ENCODE assay signal across 15 mouse cellular contexts in the genomic region with DNA sequence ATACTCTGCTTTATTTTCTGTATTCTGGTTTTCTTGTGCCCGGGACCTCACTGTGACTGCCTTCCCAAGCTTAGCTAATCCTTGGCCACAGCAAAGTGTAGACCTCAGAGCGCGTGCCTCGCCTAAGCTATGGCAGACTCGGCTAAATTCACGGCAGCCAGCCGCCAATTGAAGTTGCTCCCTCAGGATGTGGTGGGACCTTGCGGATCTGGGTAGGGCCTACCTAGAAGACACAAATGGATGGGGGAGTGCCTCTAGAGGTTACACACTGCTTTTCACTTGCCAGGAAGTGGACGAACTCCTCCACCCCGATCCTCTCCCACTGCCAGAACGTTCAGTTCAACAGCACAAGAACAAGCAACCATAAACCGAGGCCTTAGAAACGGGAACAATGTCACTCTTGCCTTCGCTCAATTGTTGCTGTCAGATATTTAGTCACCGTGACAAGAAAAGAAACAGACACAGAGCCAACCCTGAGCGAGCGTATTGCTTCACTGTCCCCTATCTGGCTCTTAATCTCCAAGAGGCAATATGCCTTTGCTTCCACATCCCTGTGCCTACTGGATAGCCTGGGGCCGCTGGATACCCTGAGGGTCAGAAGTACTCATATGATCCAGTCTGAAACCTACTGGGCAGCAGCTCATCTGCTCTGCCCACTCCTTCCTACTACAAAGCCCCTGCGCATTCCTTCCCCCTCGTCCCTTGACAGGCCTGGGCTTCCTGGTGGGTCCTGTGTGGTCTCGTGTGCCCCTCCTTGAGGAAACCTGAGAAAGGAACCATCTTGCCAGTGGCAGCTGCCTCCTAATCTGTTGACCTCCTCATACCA.
A peak's percentile ranks its signal among the peaks of the same experiment; 100 is the strongest.
DNase-seq lines count a peak whose midpoint lies in the region; ATAC-seq and TF ChIP-seq lines count a peak whose summit lies in the region.
"Had no signal": no experiment of that assay in that cellular context is flagged by ENCODE, and none has a peak within 500 bp of the region (broad histone marks: within the 10 kb centered on the region; RNA-seq: fewer than 3 reads in every experiment).

No protein-coding gene starts in this region.

- H3K4me1 ChIP-seq in heart, adult 2 months (ENCODE audit: control insufficient read depth, insufficient read depth, low read length), result peaks cover 11% of the 10 kb centered on the region; the same call in 1 of the 2 replicates
- H3K4me1 ChIP-seq in E14TG2a.4 (replicated peaks; ENCODE audit: low read depth, low read length), result peaks cover 6% of the 10 kb centered on the region; the same call in 1 of the 2 replicates
- no peaks in the 10 kb centered on the region for H3K4me1 ChIP-seq in midbrain, embryonic 15.5 days
- H3K4me1 ChIP-seq: megakaryocyte, embryonic 14.5 days; neural tube, embryonic 13.5 days had no signal

- H3K4me3 ChIP-seq in heart, adult 2 months, result no peak overlapping the region
- H3K4me3 ChIP-seq in E14TG2a.4 (replicated peaks; ENCODE audit: low read length), result peak overlapping the region; percentile 32; the same call in 1 of the 2 replicates
- no peak overlapping the region for H3K4me3 ChIP-seq in midbrain, embryonic 15.5 days
- H3K4me3 ChIP-seq: forebrain, embryonic 10.5 days; megakaryocyte, embryonic 14.5 days; neural tube, embryonic 13.5 days had no signal

- TF ChIP-seq CTCF in heart, adult 2 months (IDR thresholded peaks at IDR 0.05), result no peak
- no peak for TF ChIP-seq CTCF in E14TG2a.4 (conservative IDR thresholded peaks at IDR 0.05; ENCODE audit: low read length)

- no peak overlapping the region for H3K9ac ChIP-seq in heart, adult 2 months (ENCODE audit: low read depth, low read length)
- H3K9ac ChIP-seq in midbrain, embryonic 15.5 days, result no peak overlapping the region
- H3K9ac ChIP-seq: liver, embryonic 14.5 days; neural tube, embryonic 13.5 days had no signal

- no peak overlapping the region for H3K4me2 ChIP-seq in midbrain, embryonic 15.5 days
- H3K4me2 ChIP-seq: neural tube, embryonic 13.5 days had no signal

- no peak for TF ChIP-seq POLR2A in heart, adult 2 months (IDR thresholded peaks at IDR 0.05; ENCODE audit: insufficient read depth, low read depth, low read length)

- DNase-seq in heart, adult 2 months, result peak in 1 of 2 experiments; percentile 42
- DNase-seq in heart, adult 8-10 months (ENCODE audit: low spot score), result no peak
- DNase-seq in layer of hippocampus, adult 8-10 months (ENCODE audit: low spot score in 2 of 2), result no peak
- DNase-seq in adrenal gland, postnatal 25 days, result no peak
- DNase-seq: cerebellum, postnatal 10 days; right cerebral cortex, postnatal 4 days had no signal

- 0 out of 2 replicates have a peak, but pooled peaks have one; percentile 27 for ATAC-seq in erythroblast, adult 5-6 weeks (replicated peaks; ENCODE audit: low FRiP score, poor library complexity, severe bottlenecking)
- ATAC-seq in megakaryocyte, adult 5-6 weeks (ENCODE audit: poor library complexity, severe bottlenecking), result peak; percentile 46
- ATAC-seq in midbrain, embryonic 15.5 days (replicated peaks), result no peak
- ATAC-seq: Patski had no signal

- H3K27me3 ChIP-seq in heart, adult 2 months (ENCODE audit: control insufficient read depth, insufficient read depth, low read length), result no peaks in the 10 kb centered on the region
- peaks cover 18% of the 10 kb centered on the region for H3K27me3 ChIP-seq in E14TG2a.4 (ENCODE audit: insufficient read depth, low read length)
- H3K27me3 ChIP-seq in midbrain, embryonic 15.5 days (replicated peaks), result no peaks in the 10 kb centered on the region
- H3K27me3 ChIP-seq: megakaryocyte, embryonic 14.5 days; neural tube, embryonic 13.5 days; Patski had no signal

- no peak for TF ChIP-seq EP300 in heart, adult 2 months (IDR thresholded peaks at IDR 0.05; ENCODE audit: insufficient read depth, low read depth, low read length)

- H3K27ac ChIP-seq in heart, adult 2 months, result peak overlapping the region; percentile 74
- H3K27ac ChIP-seq in midbrain, embryonic 15.5 days, result no peak overlapping the region
- H3K27ac ChIP-seq: forebrain, embryonic 10.5 days; liver, embryonic 14.5 days; neural tube, embryonic 13.5 days had no signal

- 64% methylated on average over 21 of the region's 21 CpGs for WGBS in heart, adult 2 months
- 82% methylated on average over 21 of the region's 21 CpGs for WGBS in midbrain, embryonic 15.5 days

- H3K9me3 ChIP-seq in E14TG2a.4 (ENCODE audit: low read length), result no peaks in the 10 kb centered on the region
- H3K9me3 ChIP-seq in midbrain, embryonic 15.5 days, result no peaks in the 10 kb centered on the region
- H3K9me3 ChIP-seq: forebrain, embryonic 10.5 days; megakaryocyte, embryonic 14.5 days; neural tube, embryonic 13.5 days had no signal

- intact Hi-C loops in heart, adult 2 months (cut with DNase I), result no loop called here

- no peaks in the 10 kb centered on the region for H3K79me2 ChIP-seq in heart, adult 2 months (replicated peaks; ENCODE audit: control insufficient read depth, insufficient read depth, low read length)

- no peaks in the 10 kb centered on the region; the same call in 1 of the 2 replicates for H3K36me3 ChIP-seq in heart, adult 2 months (ENCODE audit: control insufficient read depth, insufficient read depth, low read length)
- no peaks in the 10 kb centered on the region for H3K36me3 ChIP-seq in E14TG2a.4 (ENCODE audit: insufficient read depth, low read length)
- no peaks in the 10 kb centered on the region for H3K36me3 ChIP-seq in midbrain, embryonic 15.5 days (replicated peaks)
- H3K36me3 ChIP-seq: forebrain, embryonic 10.5 days; neural tube, embryonic 13.5 days had no signal
